Mouse (Mus musculus) megakaryocyte progenitor cell, adult 5-6 weeks (primary cell): ENCODE data around the gene Shbg. TPM values are rescaled to one million over a fixed set of nuclear protein-coding genes. Genes with fewer than 3 reads are reported as not detected.

ENCODE experiments used
- ATAC-seq: replicated peaks from 2 replicates; pipeline ENCODE4 v1.8.0; 2016; ENCODE audit warnings: mild to moderate bottlenecking, moderate TSS enrichment, inconsistent platforms; ENCODE audit not compliant: poor library complexity
- total RNA-seq, 2 experiments: library from RNA; stranded (forward) in 1 of 2; stranded (reverse) in 1 of 2; fragments of 157-497, 149-512 nt in 1 of 2; fragments of 200-1000 nt in 1 of 2; gene quantifications; 2 replicates each; pipeline versions ENCODE4 v1.2.3 to v1.2.4; 2015 to 2017

Shbg gene
- total RNA-seq (2015), result not detected in 2 replicates
- not detected in 2 replicates for total RNA-seq (2017)

GRCm38 (mm10) chr11:69617805-69618204, at the start of gene Shbg:
TSS of gene Shbg (minus strand) at chr11:69617905.
- ATAC-seq, result no peak

GRCm38 (mm10) chr11:69666665-69667005, 48.9 kb upstream of the Shbg start:
- no peak for ATAC-seq

- peak; percentile 62 for ATAC-seq
Measured at GRCm38 (mm10) chr11:69665961-69666664, 48.4 kb upstream of the Shbg start, which contains the start of gene Cd68. TSS of gene Cd68 (minus strand) at chr11:69666153.

- no peak for ATAC-seq
Measured at GRCm38 (mm10) chr11:69665457-69665960, 47.8 kb upstream of the Shbg start.

GRCm38 (mm10) chr11:69664841-69665240, 47.1 kb upstream of the Shbg start:
- no peak for ATAC-seq

GRCm38 (mm10) chr11:69663795-69664194, 46.1 kb upstream of the Shbg start:
- ATAC-seq, result no peak

- no peak for ATAC-seq
Measured at GRCm38 (mm10) chr11:69662967-69663671, 45.4 kb upstream of the Shbg start.

- peak; percentile 77 for ATAC-seq
Measured at GRCm38 (mm10) chr11:69662213-69662966, 44.7 kb upstream of the Shbg start, which contains the start of gene Mpdu1. TSS of gene Mpdu1 (minus strand) at chr11:69662642.

- no peak for ATAC-seq
Measured at GRCm38 (mm10) chr11:69661221-69661881, 43.6 kb upstream of the Shbg start.

GRCm38 (mm10) chr11:69657462-69657881, 39.8 kb upstream of the Shbg start:
- no peak for ATAC-seq

GRCm38 (mm10) chr11:69656617-69657461, 39.1 kb upstream of the Shbg start:
- ATAC-seq, result peak; percentile 45; the same call in 1 of the 2 replicates

GRCm38 (mm10) chr11:69656065-69656455, 38.4 kb upstream of the Shbg start:
- ATAC-seq, result no peak

GRCm38 (mm10) chr11:69655264-69656064, 37.8 kb upstream of the Shbg start, which contains the start of gene Sox15:
TSS of gene Sox15 (plus strand) at chr11:69655314.
- ATAC-seq, result peak; percentile 63

- no peak for ATAC-seq
Measured at GRCm38 (mm10) chr11:69654760-69655159, 37.1 kb upstream of the Shbg start.

- no peak for ATAC-seq
Measured at GRCm38 (mm10) chr11:69653399-69653798, 35.7 kb upstream of the Shbg start.

- ATAC-seq, result no peak
Measured at GRCm38 (mm10) chr11:69645860-69646259, 28.2 kb upstream of the Shbg start.

GRCm38 (mm10) chr11:69635471-69635870, 17.8 kb upstream of the Shbg start:
- no peak for ATAC-seq

- ATAC-seq, result peak; percentile 5; the same call in 1 of the 2 replicates
Measured at GRCm38 (mm10) chr11:69633128-69633866, 15.6 kb upstream of the Shbg start.
